Mouse (Mus musculus) gastrocnemius, postnatal 4 days (tissue): ENCODE measurements around the gene Gm11060. TPM values are rescaled to one million over a fixed set of nuclear protein-coding genes. Genes with fewer than 3 reads are reported as not detected.

Source experiments
- DNase-seq, 2 experiments: peaks; one replicate each; pipeline ENCODE4 v3.0.0; 2021 to 2022; ENCODE audit warnings: low spot score in 2 of 2, mixed read lengths in 2 of 2
- long read RNA-seq, 2 experiments: library from polyadenylated mRNA; stranded (forward); transcript quantifications; one replicate each; pipeline ENCODE4 v2.0.0; 2021
- total RNA-seq, 2 experiments: library from RNA; stranded (reverse); gene quantifications; 2 replicates each; pipeline ENCODE4 v1.2.3; 2021

Gm11060 gene
- not detected for total RNA-seq
- long read RNA-seq, experiment 1: 0 reads
- long read RNA-seq, experiment 2: 0 reads

DNA sequence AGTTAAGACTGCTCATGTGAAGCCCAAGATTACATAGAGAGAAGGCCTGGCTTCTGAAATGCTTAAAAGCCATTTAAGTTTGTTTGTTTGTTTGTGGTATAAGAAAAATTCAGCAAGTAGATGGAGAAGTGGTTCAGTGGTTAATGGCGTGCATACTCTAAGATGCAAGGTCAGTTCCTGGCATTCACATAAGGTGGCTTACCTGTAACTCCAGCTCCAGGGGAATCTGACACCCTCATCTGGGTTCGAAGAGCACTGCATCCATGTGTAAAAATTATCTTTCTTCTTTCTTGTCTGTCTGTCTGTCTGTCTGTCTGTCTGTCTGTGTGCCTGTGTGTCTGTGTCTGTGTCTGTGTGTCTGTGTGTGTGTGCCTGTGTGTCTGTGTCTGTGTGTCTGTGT lies at the start of gene Gm11060:
Gene Gm11060, plus strand, starts transcription at position 301 of the 400 bp plus-strand sequence.
- no peak for DNase-seq

GRCm38 (mm10) chr2:105043152-105043551 lies 48.7 kb upstream of the Gm11060 start:
- no peak for DNase-seq

GRCm38 (mm10) chr2:105048301-105048700 lies 43.5 kb upstream of the Gm11060 start:
- no peak for DNase-seq

GRCm38 (mm10) chr2:105055529-105055928 lies 36.3 kb upstream of the Gm11060 start:
- DNase-seq: no peak

DNA sequence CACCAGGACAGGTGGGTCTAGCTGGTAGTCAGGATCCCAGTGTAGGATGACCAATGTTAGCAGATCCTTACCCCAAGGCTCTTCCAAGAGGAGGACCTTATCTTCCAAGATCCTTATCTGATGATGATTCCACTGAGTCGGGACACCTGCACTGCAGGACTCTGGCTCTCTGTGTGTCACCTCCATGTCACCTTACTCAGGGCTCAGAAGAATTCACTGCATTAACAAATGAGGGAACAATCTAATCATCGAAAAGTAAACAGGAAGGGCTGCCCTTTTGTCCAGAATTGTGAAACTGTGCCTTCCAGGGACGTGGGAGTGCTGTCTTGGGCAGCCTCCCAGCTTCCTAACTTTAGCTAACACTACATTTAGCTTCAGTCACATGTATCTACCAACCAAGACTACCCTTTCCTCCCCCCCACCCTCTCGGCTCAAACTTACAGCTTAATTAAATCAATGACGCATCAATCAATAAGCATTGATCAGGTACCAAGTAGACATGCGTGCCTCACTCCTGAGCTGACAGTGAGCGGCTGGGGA lies 33.2 kb upstream of the Gm11060 start:
- no peak for DNase-seq

- no peak for DNase-seq
Measured at GRCm38 (mm10) chr2:105062741-105063372, 29.0 kb upstream of the Gm11060 start.

- no peak for DNase-seq
Measured at GRCm38 (mm10) chr2:105072496-105072895, 19.3 kb upstream of the Gm11060 start.

GRCm38 (mm10) chr2:105074196-105074595 lies 17.6 kb upstream of the Gm11060 start:
- no peak for DNase-seq

- DNase-seq: no peak
Measured at GRCm38 (mm10) chr2:105075809-105076208, 16.0 kb upstream of the Gm11060 start.

DNA sequence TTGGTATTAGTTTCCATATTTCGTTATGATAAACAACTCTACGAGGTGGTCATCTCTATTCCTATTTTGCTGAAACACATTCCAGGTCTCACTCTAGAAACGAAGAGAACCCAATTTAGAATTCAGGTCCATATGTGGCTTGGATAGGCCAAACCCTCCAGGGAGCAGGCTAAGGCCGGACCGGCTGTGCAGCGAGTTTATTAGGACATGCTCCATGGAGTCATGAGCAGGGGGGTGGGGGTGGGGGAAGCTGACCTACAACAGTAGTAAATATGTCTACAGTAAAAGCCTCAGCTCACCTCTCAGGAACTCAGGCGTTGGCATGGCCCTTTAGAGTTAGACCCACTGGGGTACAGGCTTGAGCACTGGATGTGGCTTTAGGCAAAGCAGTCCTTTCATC lies 14.7 kb upstream of the Gm11060 start:
- no peak for DNase-seq

DNA sequence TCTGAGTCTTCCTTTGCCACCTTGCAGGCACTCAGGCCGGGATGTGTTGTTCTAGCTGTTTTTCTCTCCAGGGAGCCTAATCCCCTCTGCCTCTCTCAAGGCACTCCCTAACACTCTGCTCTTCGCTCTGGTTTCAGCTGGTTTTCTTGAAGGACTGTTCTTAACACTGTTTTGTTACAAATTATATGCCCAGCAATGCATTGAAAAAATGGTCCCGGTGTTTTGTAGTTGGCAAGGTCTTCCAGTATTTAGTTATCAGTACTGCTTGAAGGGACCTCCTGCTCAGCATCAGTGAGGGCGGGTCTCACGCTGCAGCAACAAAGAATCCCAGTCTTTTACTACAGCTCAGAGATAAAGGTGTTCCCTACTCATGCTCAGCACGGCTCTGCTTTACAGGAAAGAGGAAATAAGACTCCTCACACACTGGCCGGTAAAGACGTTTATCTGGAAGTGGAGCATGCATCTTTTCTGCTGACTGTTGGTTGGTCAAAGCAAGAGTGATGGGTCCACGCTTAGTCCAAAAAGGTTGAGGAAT lies 9.5 kb upstream of the Gm11060 start:
- DNase-seq: no peak

DNA sequence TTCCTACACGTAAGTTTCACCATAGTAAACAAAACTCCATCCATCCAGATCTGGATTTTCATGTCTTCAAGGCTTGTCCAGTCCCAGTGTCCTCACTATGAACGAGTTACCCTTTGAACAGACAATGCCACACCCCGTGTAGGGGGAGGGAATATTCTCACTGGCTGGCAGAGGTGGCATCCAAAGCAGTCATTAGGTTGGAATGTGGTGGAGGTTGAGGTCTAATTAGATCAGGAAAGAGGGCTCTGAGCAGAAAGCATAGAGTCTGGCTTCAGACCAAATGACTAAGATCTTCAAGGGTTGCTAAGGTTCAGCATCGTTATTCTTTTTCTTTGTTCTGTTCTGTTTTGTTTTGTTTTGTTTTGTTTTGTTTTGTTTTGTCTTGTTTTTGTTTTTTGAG lies 7.8 kb upstream of the Gm11060 start:
- no peak for DNase-seq

DNA sequence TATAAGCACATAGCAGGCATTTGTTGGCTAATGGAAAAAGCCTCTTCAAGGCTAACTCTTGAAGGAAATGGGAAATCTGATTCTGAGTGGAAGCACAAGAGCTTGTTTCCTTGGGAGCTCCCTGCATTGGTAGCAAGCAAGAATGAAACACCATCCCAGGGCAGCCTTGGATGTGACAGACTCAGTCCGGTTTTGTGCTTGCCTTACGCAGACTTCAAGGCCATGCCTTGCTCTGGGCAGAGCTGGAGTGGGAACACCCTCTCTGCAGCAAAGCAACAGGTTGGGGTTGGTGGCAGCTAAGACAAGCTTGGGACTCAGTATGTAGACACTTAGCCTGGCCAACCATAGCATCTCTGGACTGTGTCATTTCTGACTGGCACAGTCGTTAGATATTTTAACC lies 5.7 kb upstream of the Gm11060 start:
- no peak for DNase-seq

- no peak for DNase-seq
Measured at GRCm38 (mm10) chr2:105088005-105088404, 3.8 kb upstream of the Gm11060 start.

- DNase-seq: no peak
Measured at GRCm38 (mm10) chr2:105089083-105089482, 2.7 kb upstream of the Gm11060 start.

DNA sequence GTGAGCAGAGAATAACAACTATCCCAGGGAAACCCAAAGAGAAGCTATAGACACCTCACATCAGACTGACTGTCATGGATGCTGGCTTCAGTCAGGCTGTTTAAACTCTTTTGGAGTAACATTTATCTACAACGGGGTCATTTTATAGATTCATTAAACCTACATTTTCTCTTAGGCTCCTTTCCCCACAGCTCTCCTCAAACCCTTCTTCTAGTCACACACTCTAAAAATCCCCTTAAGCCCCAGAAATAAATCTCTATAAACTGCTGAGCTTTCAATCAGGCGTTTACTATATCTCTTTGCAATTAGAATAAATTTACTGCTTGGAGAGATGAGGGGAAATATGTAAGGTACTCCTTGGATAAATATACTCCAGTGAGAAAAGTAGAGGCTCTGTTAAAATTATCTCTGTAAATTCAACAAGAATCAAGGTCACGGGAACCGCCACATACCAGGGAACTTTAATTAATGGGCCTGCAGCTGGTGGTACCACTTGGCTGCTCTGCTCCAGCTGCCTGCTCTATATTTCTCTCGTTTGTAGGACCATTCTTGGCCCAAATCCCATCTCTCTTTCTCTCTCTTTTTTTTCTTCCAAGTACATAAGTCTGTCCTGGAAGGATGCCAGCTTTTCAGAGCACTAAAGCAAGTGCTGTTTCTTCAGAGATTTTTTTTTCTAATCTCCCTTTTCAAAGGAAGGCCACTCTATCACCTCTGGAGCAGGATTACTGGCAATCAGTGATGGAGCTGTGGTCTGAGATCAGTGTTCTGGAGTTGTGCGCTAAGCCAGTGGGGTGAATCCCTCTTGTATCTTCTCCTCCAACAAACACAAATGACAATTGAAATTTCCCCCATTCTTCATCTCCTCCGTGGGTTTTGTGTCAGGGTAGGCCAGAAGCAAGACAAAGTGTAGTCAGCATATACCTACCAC lies 2.0 kb upstream of the Gm11060 start:
- no peak for DNase-seq

DNA sequence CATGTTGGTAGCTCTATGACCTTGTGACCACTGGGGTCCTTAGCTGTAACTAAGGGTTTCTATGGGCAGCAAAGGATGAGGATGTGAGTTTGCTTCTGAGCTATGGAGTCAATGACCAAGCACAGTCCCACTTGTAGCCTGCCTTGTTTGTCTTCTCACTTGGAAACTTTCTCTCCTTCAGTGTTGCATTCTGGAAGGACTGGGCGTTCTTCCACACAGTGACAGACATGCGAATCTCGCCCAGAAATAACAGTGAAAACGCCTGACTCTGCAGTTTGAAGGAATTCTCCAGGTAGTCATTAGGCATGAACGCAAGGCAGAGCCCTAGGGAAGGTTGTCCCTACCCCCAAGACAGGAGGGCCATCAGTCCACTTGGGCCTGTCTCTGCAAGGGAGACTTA lies 827 bp upstream of the Gm11060 start:
- DNase-seq: no peak

DNA sequence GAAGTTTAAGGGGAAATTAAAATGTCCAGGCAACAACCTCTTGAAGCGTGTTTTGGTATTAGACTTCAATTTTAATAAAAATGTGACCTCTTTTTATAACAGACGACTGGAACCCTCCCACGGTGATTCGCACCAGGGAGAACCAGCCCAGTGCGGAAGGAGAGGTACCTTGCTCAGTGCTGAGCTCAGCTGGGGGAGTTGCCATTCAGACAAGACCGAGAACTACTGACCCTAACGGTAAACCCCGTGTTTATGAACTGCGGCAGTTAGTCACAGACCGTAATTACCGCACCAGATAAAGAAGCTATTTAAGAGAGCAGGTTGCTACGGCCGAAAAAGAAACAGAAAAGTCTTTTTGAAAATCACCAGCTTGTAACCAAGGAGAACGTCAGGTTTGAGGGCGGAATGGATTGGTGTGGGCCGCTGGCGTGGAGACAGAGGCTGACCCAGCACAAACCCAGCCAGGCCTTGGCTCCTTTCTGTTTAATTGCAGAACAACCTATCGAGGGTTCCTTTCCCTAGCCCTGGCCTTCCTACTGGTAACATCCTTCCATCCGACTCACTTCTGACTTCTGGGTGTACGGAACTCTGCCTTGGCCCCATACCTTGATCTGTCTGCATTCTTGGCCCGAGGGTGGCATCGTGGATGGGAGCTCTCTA lies 5.6 kb downstream of the Gm11060 start:
- DNase-seq: no peak

GRCm38 (mm10) chr2:105099410-105099809 lies 7.6 kb downstream of the Gm11060 start:
- DNase-seq: no peak

DNA sequence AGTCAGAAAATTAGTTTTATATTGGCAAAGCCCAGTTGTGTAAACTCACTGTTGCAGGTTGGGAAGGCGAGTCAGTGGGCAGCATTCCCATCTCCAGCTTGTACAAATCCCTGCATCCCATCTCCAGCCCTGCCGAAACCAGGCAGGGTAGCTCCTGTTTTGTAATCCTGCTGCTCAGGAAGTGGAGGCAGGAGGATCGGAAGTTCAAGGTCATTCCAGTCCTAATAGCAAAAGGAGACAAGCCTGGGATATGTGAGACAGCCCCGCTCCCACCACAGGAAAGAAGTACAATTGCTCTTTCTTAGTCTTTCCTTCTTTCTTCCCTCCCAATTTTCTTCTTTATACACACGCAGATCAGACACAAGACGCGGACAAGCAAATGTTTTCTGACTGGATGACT lies 8.7 kb downstream of the Gm11060 start:
- DNase-seq: no peak

GRCm38 (mm10) chr2:105108703-105109158 lies 16.9 kb downstream of the Gm11060 start:
- DNase-seq: peak in 1 of 2 experiments; percentile 72
